8 mouse cellular contexts compared by ENCODE assay signal in genomic region chr7:109255506-109256352, GRCm38 (mm10).
A peak's percentile ranks its signal among the peaks of the same experiment; 100 is the strongest.
DNase-seq lines count a peak whose midpoint lies in the region; ATAC-seq and TF ChIP-seq lines count a peak whose summit lies in the region.

No protein-coding gene starts in this region.

- 28% methylated on average over 28 of the region's 28 CpGs for WGBS in midbrain, embryonic 10.5 days

- H3K4me3 ChIP-seq in left cerebral cortex, adult 2 months, result no peak overlapping the region
- peak overlapping the region; percentile 40 for H3K4me3 ChIP-seq in midbrain, embryonic 10.5 days

- H3K4me1 ChIP-seq in midbrain, embryonic 10.5 days, result peaks cover 28% of the 10 kb centered on the region

- no peak overlapping the region for H3K27ac ChIP-seq in left cerebral cortex, adult 2 months
- H3K27ac ChIP-seq in midbrain, embryonic 10.5 days (replicated peaks), result peak overlapping the region; percentile 56; the same call in 1 of the 2 replicates

- intact Hi-C loops in left cerebral cortex, adult 2 months (cut with DNase I), result loop anchor here (10.0 kb wide), 1 partner anchor 169 kb away; no protein-coding TSS in a partner anchor

- no peaks in the 10 kb centered on the region for H3K9me3 ChIP-seq in midbrain, embryonic 10.5 days (replicated peaks)

- in situ Hi-C loops in Patski (cut with MboI; ENCODE audit: low pct_unique_long_range_greater_than_20kb), result loop anchor here (5.0 to 10.0 kb wide), 2 partner anchors 83 to 161 kb away; no protein-coding TSS in a partner anchor

- CTCF ChIA-PET in Patski (lab: Charles Lee), result interaction anchor here (0.9 to 2.5 kb wide), 5 partner anchors 14 to 169 kb away, joined by 3 to 10 read pairs (median 3); no protein-coding TSS in a partner anchor

- H3K27me3 ChIP-seq in Patski, result no peaks in the 10 kb centered on the region
- 0 out of 2 replicates have a peak, but pooled peaks cover 9% of the 10 kb centered on the region for H3K27me3 ChIP-seq in midbrain, embryonic 10.5 days (ENCODE audit: low read depth, poor library complexity, severe bottlenecking)

- ATAC-seq in Patski, result peak; percentile 68
- ATAC-seq in inflammation-experienced regulatory T-cells, adult 6 months, result no peak

- H3K36me3 ChIP-seq in midbrain, embryonic 10.5 days, result no peaks in the 10 kb centered on the region

- POLR2A ChIA-PET in Patski (lab: Charles Lee), result no interaction called here

- DNase-seq in Patski (ENCODE audit: low read depth, low spot score), result no peak
- DNase-seq in cerebellum, adult 9-10 months, result peak; percentile 39
- DNase-seq in frontal cortex, postnatal 25 days (ENCODE audit: low spot score in 2 of 2), result peak; percentile 44 to 52
- peak; percentile 22 for DNase-seq in induced T-regulatory cell, adult 2 months (ENCODE audit: low read depth)
- peak; percentile 67 for DNase-seq in left cerebral cortex, adult 2 months (ENCODE audit: extremely low spot score in 1 of 2, low spot score in 2 of 2)
- peak; percentile 61 for DNase-seq in midbrain, embryonic 10.5 days (ENCODE audit: low spot score)
- DNase-seq in skeletal muscle tissue, adult 2 months (ENCODE audit: low read depth, low spot score), result peak; percentile 18

- peak; percentile 80 for TF ChIP-seq CTCF in Patski (IDR thresholded peaks at IDR 0.05)
- peak; percentile 68 for TF ChIP-seq CTCF in left cerebral cortex, adult 2 months (IDR thresholded peaks at IDR 0.05)
